Mouse (Mus musculus): ENCODE data around the gene Pdzrn4. TPM values are rescaled to one million over a fixed set of nuclear protein-coding genes. Genes with fewer than 3 reads are reported as not detected.

Pdzrn4 gene
- polyA plus RNA-seq, 1 experiment from 2014 or later: 35.5 TPM

GRCm38 (mm10) chr15:92598380-92599295 is 202.0 kb downstream of the Pdzrn4 start:
- under 1% methylated on average over 18 of the region's 18 CpGs for WGBS
- ATAC-seq (replicated peaks): peak; percentile 57
- Histone ChIP-seq H3K9me3 (no peaks in the 10 kb centered on the region), H3K4me2 (peak overlapping the region; percentile 54), H3K4me1 (peaks cover 18% of the 10 kb centered on the region), H3K36me3 (replicated peaks) (no peaks in the 10 kb centered on the region), H3K27ac (peak overlapping the region; percentile 78), H3K4me3 (peak overlapping the region; percentile 37), H3K27me3 (replicated peaks) (no peaks in the 10 kb centered on the region), H3K9ac (peak overlapping the region; percentile 31)

GRCm38 (mm10) chr15:92599381-92599780 is 202.7 kb downstream of the Pdzrn4 start:
- Histone ChIP-seq H3K4me1 (peaks cover 18% of the 10 kb centered on the region), H3K27ac (peak overlapping the region; percentile 78), H3K4me2 (peak overlapping the region; percentile 54), H3K9ac (peak overlapping the region; percentile 31), H3K4me3 (peak overlapping the region; percentile 37), H3K27me3 (replicated peaks) (no peaks in the 10 kb centered on the region), H3K36me3 (replicated peaks) (no peaks in the 10 kb centered on the region; the same call in 1 of the 2 replicates), H3K9me3 (no peaks in the 10 kb centered on the region)
- WGBS: 3% methylated on average over 7 of the region's 7 CpGs
- ATAC-seq (replicated peaks): 0 out of 2 replicates have a peak, but pooled peaks have one; percentile 38

- ATAC-seq (replicated peaks): no peak
- H3K9me3 ChIP-seq: no peaks in the 10 kb centered on the region
- no peak overlapping the region for H3K4me2 ChIP-seq
- H3K4me1 ChIP-seq: no peaks in the 10 kb centered on the region
- H3K27ac ChIP-seq: no peak overlapping the region
- WGBS: 99% methylated on average over 3 of the region's 3 CpGs
- no peak overlapping the region for H3K9ac ChIP-seq
- no peaks in the 10 kb centered on the region for H3K36me3 ChIP-seq (replicated peaks)
- H3K4me3 ChIP-seq: no peak overlapping the region
- H3K27me3 ChIP-seq (replicated peaks): no peaks in the 10 kb centered on the region
These were observed 214.2 kb downstream of the Pdzrn4 start for GRCm38 (mm10) chr15:92610866-92611265.

GRCm38 (mm10) chr15:92612386-92612785 is 215.7 kb downstream of the Pdzrn4 start:
- no peaks in the 10 kb centered on the region for H3K9me3 ChIP-seq
- no peak for ATAC-seq (replicated peaks)
- 23% methylated on average over 1 of the region's 1 CpGs for WGBS

GRCm38 (mm10) chr15:92613228-92613627 is 216.5 kb downstream of the Pdzrn4 start:
- no peak overlapping the region for H3K4me2 ChIP-seq
- no peak for ATAC-seq (replicated peaks)
- 61% methylated on average over 3 of the region's 3 CpGs for WGBS

More at GRCm38 (mm10) chr15:92612386-92612785, 215.7 kb downstream of the Pdzrn4 start:
- Histone ChIP-seq H3K4me2 (no peak overlapping the region), H3K27me3 (replicated peaks) (no peaks in the 10 kb centered on the region), H3K4me1 (no peaks in the 10 kb centered on the region), H3K27ac (no peak overlapping the region), H3K4me3 (no peak overlapping the region), H3K36me3 (replicated peaks) (no peaks in the 10 kb centered on the region), H3K9ac (no peak overlapping the region)

GRCm38 (mm10) chr15:92621731-92622234 is 225.1 kb downstream of the Pdzrn4 start:
- Histone ChIP-seq H3K36me3 (replicated peaks) (no peaks in the 10 kb centered on the region), H3K4me1 (peaks cover 9% of the 10 kb centered on the region; the same call in 1 of the 2 replicates), H3K9me3 (no peaks in the 10 kb centered on the region), H3K27ac (peak overlapping the region; percentile 53; the same call in 1 of the 2 replicates), H3K4me2 (no peak overlapping the region), H3K9ac (no peak overlapping the region), H3K27me3 (replicated peaks) (no peaks in the 10 kb centered on the region), H3K4me3 (no peak overlapping the region)
- no peak for ATAC-seq (replicated peaks)
- WGBS: 84% methylated on average over 9 of the region's 9 CpGs

More at GRCm38 (mm10) chr15:92613228-92613627, 216.5 kb downstream of the Pdzrn4 start:
- Histone ChIP-seq H3K27ac (no peak overlapping the region), H3K36me3 (replicated peaks) (no peaks in the 10 kb centered on the region), H3K4me1 (no peaks in the 10 kb centered on the region), H3K9me3 (no peaks in the 10 kb centered on the region), H3K4me3 (no peak overlapping the region), H3K9ac (no peak overlapping the region), H3K27me3 (replicated peaks) (no peaks in the 10 kb centered on the region)

GRCm38 (mm10) chr15:92622323-92622722 is 225.6 kb downstream of the Pdzrn4 start:
- H3K4me2 ChIP-seq: no peak overlapping the region
- H3K36me3 ChIP-seq (replicated peaks): no peaks in the 10 kb centered on the region
- H3K4me3 ChIP-seq: no peak overlapping the region
- no peaks in the 10 kb centered on the region for H3K27me3 ChIP-seq (replicated peaks)
- no peak for ATAC-seq (replicated peaks)
- no peaks in the 10 kb centered on the region for H3K9me3 ChIP-seq
- H3K9ac ChIP-seq: no peak overlapping the region
- peaks cover 9% of the 10 kb centered on the region; the same call in 1 of the 2 replicates for H3K4me1 ChIP-seq
- no peak overlapping the region for H3K27ac ChIP-seq
- WGBS: 72% methylated on average over 5 of the region's 5 CpGs

- no peaks in the 10 kb centered on the region for H3K27me3 ChIP-seq (replicated peaks)
- H3K36me3 ChIP-seq (replicated peaks): no peaks in the 10 kb centered on the region
- no peak overlapping the region for H3K27ac ChIP-seq
- no peak overlapping the region for H3K4me2 ChIP-seq
- 0 out of 2 replicates have a peak, but pooled peaks cover 12% of the 10 kb centered on the region for H3K4me1 ChIP-seq
- no peak overlapping the region for H3K4me3 ChIP-seq
- ATAC-seq (replicated peaks): no peak
- no peaks in the 10 kb centered on the region for H3K9me3 ChIP-seq
- no peak overlapping the region for H3K9ac ChIP-seq
- 24% methylated on average over 2 of the region's 2 CpGs for WGBS
These were observed 232.5 kb downstream of the Pdzrn4 start for GRCm38 (mm10) chr15:92629172-92629571.

- H3K9me3 ChIP-seq: no peaks in the 10 kb centered on the region
- ATAC-seq (replicated peaks): no peak
- no peak overlapping the region for H3K27ac ChIP-seq
- 83% methylated on average over 14 of the region's 14 CpGs for whole genome bisulfite sequencing
- H3K4me3 ChIP-seq: no peak overlapping the region
- H3K36me3 ChIP-seq (replicated peaks): no peaks in the 10 kb centered on the region
- no peaks in the 10 kb centered on the region for H3K27me3 ChIP-seq (replicated peaks)
- H3K4me1 ChIP-seq: 0 out of 2 replicates have a peak, but pooled peaks cover 4% of the 10 kb centered on the region
- no peak overlapping the region for H3K9ac ChIP-seq
- no peak overlapping the region for H3K4me2 ChIP-seq
These were observed 237.4 kb downstream of the Pdzrn4 start for GRCm38 (mm10) chr15:92634044-92634610.

- H3K27me3 ChIP-seq (replicated peaks): no peaks in the 10 kb centered on the region
- H3K27ac ChIP-seq: peak overlapping the region; percentile 38; the same call in 1 of the 2 replicates
- H3K9ac ChIP-seq: no peak overlapping the region
- no peak for ATAC-seq (replicated peaks)
- no peaks in the 10 kb centered on the region for H3K9me3 ChIP-seq
- 56% methylated on average over 18 of the region's 18 CpGs for WGBS
- H3K4me1 ChIP-seq: peaks cover 5% of the 10 kb centered on the region; the same call in 1 of the 2 replicates
- no peaks in the 10 kb centered on the region for H3K36me3 ChIP-seq (replicated peaks)
- H3K4me3 ChIP-seq: no peak overlapping the region
- peak overlapping the region; percentile 6; the same call in 1 of the 2 replicates for H3K4me2 ChIP-seq
These were observed 243.8 kb downstream of the Pdzrn4 start for GRCm38 (mm10) chr15:92640212-92641082.

GRCm38 (mm10) chr15:92671279-92672051 is 274.8 kb downstream of the Pdzrn4 start:
- 69% methylated on average over 11 of the region's 11 CpGs for WGBS
- Histone ChIP-seq H3K27me3 (replicated peaks) (no peaks in the 10 kb centered on the region), H3K36me3 (replicated peaks) (no peaks in the 10 kb centered on the region), H3K9ac (no peak overlapping the region), H3K4me2 (no peak overlapping the region), H3K9me3 (no peaks in the 10 kb centered on the region), H3K4me1 (no peaks in the 10 kb centered on the region), H3K27ac (no peak overlapping the region), H3K4me3 (no peak overlapping the region)
- no peak for ATAC-seq (replicated peaks)

Measured in midbrain, embryonic 15.5 days (tissue).